Mouse (Mus musculus): ENCODE results near the gene Sppl3.

Sppl3 gene

GRCm38 (mm10) chr5:115037099-115037498 is 26.2 kb downstream of the Sppl3 start:
- no peak for DNase-seq (ENCODE audit: low read depth)

GRCm38 (mm10) chr5:115040756-115041155 is 29.8 kb downstream of the Sppl3 start:
- peak; percentile 43 for DNase-seq (ENCODE audit: low read depth)

- DNase-seq (ENCODE audit: low read depth): no peak
Measured at GRCm38 (mm10) chr5:115043626-115044025, 32.7 kb downstream of the Sppl3 start.

GRCm38 (mm10) chr5:115045146-115045677 is 34.3 kb downstream of the Sppl3 start:
- DNase-seq (ENCODE audit: low read depth): peak; percentile 58

- DNase-seq (ENCODE audit: low read depth): no peak
Measured at GRCm38 (mm10) chr5:115049692-115050091, 38.8 kb downstream of the Sppl3 start.

- DNase-seq (ENCODE audit: low read depth): no peak
Measured at GRCm38 (mm10) chr5:115050776-115051175, 39.8 kb downstream of the Sppl3 start.

- no peak for DNase-seq (ENCODE audit: low read depth)
Measured at GRCm38 (mm10) chr5:115052546-115052945, 41.6 kb downstream of the Sppl3 start.

GRCm38 (mm10) chr5:115053791-115054396 is 43.0 kb downstream of the Sppl3 start:
- DNase-seq (ENCODE audit: low read depth): no peak

GRCm38 (mm10) chr5:115055418-115055817 is 44.5 kb downstream of the Sppl3 start:
- no peak for DNase-seq (ENCODE audit: low read depth)

GRCm38 (mm10) chr5:115057153-115057552 is 46.2 kb downstream of the Sppl3 start:
- DNase-seq (ENCODE audit: low read depth): no peak

- DNase-seq (ENCODE audit: low read depth): peak; percentile 85
Measured at GRCm38 (mm10) chr5:115058584-115059297, 47.8 kb downstream of the Sppl3 start.

- peak; percentile 27 for DNase-seq (ENCODE audit: low read depth)
Measured at GRCm38 (mm10) chr5:115060067-115060695, 49.2 kb downstream of the Sppl3 start.

- no peak for DNase-seq (ENCODE audit: low read depth)
Measured at GRCm38 (mm10) chr5:115060977-115061376, 50.0 kb downstream of the Sppl3 start.

GRCm38 (mm10) chr5:115062566-115062965 is 51.6 kb downstream of the Sppl3 start:
- peak; percentile 69 for DNase-seq (ENCODE audit: low read depth)

GRCm38 (mm10) chr5:115063391-115063790 is 52.5 kb downstream of the Sppl3 start:
- DNase-seq (ENCODE audit: low read depth): peak; percentile 69

GRCm38 (mm10) chr5:115066245-115066644 is 55.3 kb downstream of the Sppl3 start:
- peak; percentile 62 for DNase-seq (ENCODE audit: low read depth)

GRCm38 (mm10) chr5:115068671-115069421 is 57.9 kb downstream of the Sppl3 start:
- DNase-seq (ENCODE audit: low read depth): peak; percentile 86

GRCm38 (mm10) chr5:115069611-115070010 is 58.7 kb downstream of the Sppl3 start:
- peak; percentile 68 for DNase-seq (ENCODE audit: low read depth)

GRCm38 (mm10) chr5:115070457-115070856 is 59.5 kb downstream of the Sppl3 start:
- DNase-seq (ENCODE audit: low read depth): no peak

GRCm38 (mm10) chr5:115071096-115071901 is 60.4 kb downstream of the Sppl3 start:
- DNase-seq (ENCODE audit: low read depth): peak; percentile 78

GRCm38 (mm10) chr5:115072143-115072542 is 61.2 kb downstream of the Sppl3 start:
- DNase-seq (ENCODE audit: low read depth): peak; percentile 87
